Mouse (Mus musculus) intestine, embryonic 15.5 days (tissue): ENCODE measurements around the gene H1foo. TPM values are rescaled to one million over a fixed set of nuclear protein-coding genes. Genes with fewer than 3 reads are reported as not detected.

Experiments
- ATAC-seq: fragments of 200-750 bp; cut with Nextera tagmentation; 2 replicates; pipeline ENCODE4 v1.8.0; 2017; ENCODE audit warnings: moderate TSS enrichment, moderate library complexity
- H3K27ac ChIP-seq: fragments of 300-500 bp; sonication (generic); 2 replicates; pipeline ENCODE4 v1.5.1; 2015; ENCODE audit warnings: mild to moderate bottlenecking, inconsistent platforms
- H3K27me3 ChIP-seq: fragments of 300-500 bp; sonication (generic); replicated peaks from 2 replicates; pipeline ENCODE4 v1.6.1; 2015; ENCODE audit warnings: inconsistent platforms
- H3K36me3 ChIP-seq: fragments of 300-500 bp; sonication (generic); 2 replicates; pipeline ENCODE4 v1.6.1; 2015; ENCODE audit warnings: inconsistent platforms
- H3K4me1 ChIP-seq: fragments of 300-500 bp; sonication (generic); replicated peaks from 2 replicates; pipeline ENCODE4 v1.6.1; 2015; ENCODE audit warnings: inconsistent platforms
- H3K4me2 ChIP-seq: fragments of 300-500 bp; sonication (generic); replicated peaks from 2 replicates; pipeline ENCODE4 v1.6.1; 2015; ENCODE audit warnings: mild to moderate bottlenecking, inconsistent platforms
- H3K4me3 ChIP-seq: fragments of 300-500 bp; sonication (generic); replicated peaks from 2 replicates; pipeline ENCODE4 v1.5.1; 2015; ENCODE audit warnings: inconsistent platforms
- H3K9ac ChIP-seq: fragments of 300-500 bp; sonication (generic); 2 replicates; pipeline ENCODE4 v1.6.1; 2015; ENCODE audit warnings: inconsistent platforms
- H3K9me3 ChIP-seq: fragments of 300-500 bp; sonication (generic); 2 replicates; pipeline ENCODE4 v1.6.1; 2016; ENCODE audit warnings: inconsistent platforms
- WGBS: fragments of 180-500 bp; shearing (Covaris S2); methylation state at CpG from one replicate; pipeline ENCODE4 v1.1.7; 2015; 5-methylcytosine and 5-hydroxymethylcytosine counted together
- polyA plus RNA-seq: library from polyadenylated mRNA; unstranded; fragments of >200 nt; fragmentation: Nextera tagmentation; extraction: Ambion mirVana; gene quantifications from 2 replicates; pipeline ENCODE4 v1.2.1, GENCODE M21; 2015

H1foo gene
- polyA plus RNA-seq, 1 experiment from 2014 or later: not detected

GRCm38 (mm10) chr6:115955664-115956063 is 10.9 kb downstream of the H1foo start:
- H3K4me3 ChIP-seq: no peak overlapping the region
- ATAC-seq: no peak
- no peak overlapping the region for H3K9ac ChIP-seq
- no peak overlapping the region for H3K27ac ChIP-seq
- H3K4me2 ChIP-seq: no peak overlapping the region
- WGBS: 86% methylated on average over 11 of the region's 11 CpGs
- H3K4me1 ChIP-seq: peaks cover 39% of the 10 kb centered on the region
- H3K36me3 ChIP-seq: 0 out of 2 replicates have a peak, but pooled peaks cover 3% of the 10 kb centered on the region
- H3K9me3 ChIP-seq: no peaks in the 10 kb centered on the region
- no peaks in the 10 kb centered on the region for H3K27me3 ChIP-seq

GRCm38 (mm10) chr6:115956418-115956921 is 11.7 kb downstream of the H1foo start:
- no peak; the same call in 1 of the 2 replicates for ATAC-seq
- no peak overlapping the region for H3K4me3 ChIP-seq
- H3K4me1 ChIP-seq: peaks cover 39% of the 10 kb centered on the region
- H3K27ac ChIP-seq: peak overlapping the region; percentile 33
- H3K4me2 ChIP-seq: peak overlapping the region; percentile 19
- 53% methylated on average over 13 of the region's 13 CpGs for WGBS
- H3K9me3 ChIP-seq: no peaks in the 10 kb centered on the region
- no peaks in the 10 kb centered on the region for H3K27me3 ChIP-seq
- 0 out of 2 replicates have a peak, but pooled peaks cover 3% of the 10 kb centered on the region for H3K36me3 ChIP-seq
- H3K9ac ChIP-seq: no peak overlapping the region

GRCm38 (mm10) chr6:115956922-115957601 is 12.3 kb downstream of the H1foo start:
- H3K9ac ChIP-seq: no peak overlapping the region
- H3K4me3 ChIP-seq: no peak overlapping the region

GRCm38 (mm10) chr6:115957681-115958080 is 12.9 kb downstream of the H1foo start:
- 47% methylated on average over 6 of the region's 6 CpGs for WGBS
- Histone ChIP-seq H3K4me2 (no peak overlapping the region), H3K9me3 (no peaks in the 10 kb centered on the region), H3K27me3 (no peaks in the 10 kb centered on the region), H3K27ac (peak overlapping the region; percentile 33; the same call in 1 of the 2 replicates), H3K4me3 (no peak overlapping the region), H3K36me3 (peaks cover 3% of the 10 kb centered on the region; the same call in 1 of the 2 replicates), H3K4me1 (peaks cover 39% of the 10 kb centered on the region), H3K9ac (no peak overlapping the region)
- ATAC-seq: no peak

More at GRCm38 (mm10) chr6:115956922-115957601, 12.3 kb downstream of the H1foo start:
- no peaks in the 10 kb centered on the region for H3K27me3 ChIP-seq
- peaks cover 39% of the 10 kb centered on the region for H3K4me1 ChIP-seq
- 0 out of 2 replicates have a peak overlapping the region, but pooled peaks have one; percentile 19 for H3K4me2 ChIP-seq
- peak; percentile 75 for ATAC-seq
- H3K36me3 ChIP-seq: peaks cover 3% of the 10 kb centered on the region; the same call in 1 of the 2 replicates
- peak overlapping the region; percentile 33 for H3K27ac ChIP-seq
- WGBS: 43% methylated on average over 16 of the region's 16 CpGs
- H3K9me3 ChIP-seq: no peaks in the 10 kb centered on the region

GRCm38 (mm10) chr6:115958445-115958844 is 13.7 kb downstream of the H1foo start:
- WGBS: 87% methylated on average over 9 of the region's 9 CpGs
- Histone ChIP-seq H3K9me3 (no peaks in the 10 kb centered on the region), H3K36me3 (peaks cover 3% of the 10 kb centered on the region; the same call in 1 of the 2 replicates), H3K4me2 (no peak overlapping the region), H3K27me3 (no peaks in the 10 kb centered on the region), H3K27ac (no peak overlapping the region), H3K4me3 (no peak overlapping the region), H3K4me1 (peaks cover 39% of the 10 kb centered on the region), H3K9ac (no peak overlapping the region)
- no peak for ATAC-seq

- Histone ChIP-seq H3K36me3 (peaks cover 5% of the 10 kb centered on the region; the same call in 1 of the 2 replicates), H3K9ac (no peak overlapping the region), H3K9me3 (no peaks in the 10 kb centered on the region), H3K27me3 (no peaks in the 10 kb centered on the region), H3K4me3 (no peak overlapping the region), H3K4me2 (no peak overlapping the region), H3K27ac (0 out of 2 replicates have a peak overlapping the region, but pooled peaks have one; percentile 5), H3K4me1 (peaks cover 39% of the 10 kb centered on the region)
- ATAC-seq: no peak
- 59% methylated on average over 7 of the region's 7 CpGs for WGBS
Observed at GRCm38 (mm10) chr6:115959151-115959691, 14.5 kb downstream of the H1foo start.

- no peak overlapping the region for H3K4me3 ChIP-seq
- WGBS: 92% methylated on average over 19 of the region's 19 CpGs
- no peaks in the 10 kb centered on the region for H3K9me3 ChIP-seq
- H3K27me3 ChIP-seq: no peaks in the 10 kb centered on the region
- H3K9ac ChIP-seq: no peak overlapping the region
- H3K36me3 ChIP-seq: peaks cover 2% of the 10 kb centered on the region; the same call in 1 of the 2 replicates
- H3K27ac ChIP-seq: no peak overlapping the region
- ATAC-seq: no peak
- H3K4me2 ChIP-seq: no peak overlapping the region
- peaks cover 35% of the 10 kb centered on the region for H3K4me1 ChIP-seq
Observed at GRCm38 (mm10) chr6:115960322-115960721, 15.6 kb downstream of the H1foo start.

GRCm38 (mm10) chr6:115961743-115962142 is 17.0 kb downstream of the H1foo start:
- Histone ChIP-seq H3K4me3 (no peak overlapping the region), H3K36me3 (peaks cover 2% of the 10 kb centered on the region; the same call in 1 of the 2 replicates), H3K4me2 (no peak overlapping the region), H3K9me3 (no peaks in the 10 kb centered on the region), H3K27me3 (no peaks in the 10 kb centered on the region), H3K27ac (no peak overlapping the region), H3K4me1 (peaks cover 28% of the 10 kb centered on the region), H3K9ac (no peak overlapping the region)
- WGBS: 86% methylated on average over 3 of the region's 3 CpGs
- ATAC-seq: no peak

- no peak overlapping the region for H3K9ac ChIP-seq
- H3K9me3 ChIP-seq: no peaks in the 10 kb centered on the region
- no peak overlapping the region for H3K27ac ChIP-seq
- 50% methylated on average over 23 of the region's 23 CpGs for WGBS
- H3K4me2 ChIP-seq: no peak overlapping the region
- peaks cover 5% of the 10 kb centered on the region; the same call in 1 of the 2 replicates for H3K36me3 ChIP-seq
- peaks cover 20% of the 10 kb centered on the region for H3K4me1 ChIP-seq
- ATAC-seq: 0 out of 2 replicates have a peak, but pooled peaks have one; percentile 15
- H3K4me3 ChIP-seq: no peak overlapping the region
- H3K27me3 ChIP-seq: no peaks in the 10 kb centered on the region
Observed at GRCm38 (mm10) chr6:115962439-115963085, 17.8 kb downstream of the H1foo start.

- 77% methylated on average over 9 of the region's 9 CpGs for WGBS
- H3K4me2 ChIP-seq: no peak overlapping the region
- H3K9me3 ChIP-seq: no peaks in the 10 kb centered on the region
- no peak overlapping the region for H3K9ac ChIP-seq
- no peaks in the 10 kb centered on the region for H3K27me3 ChIP-seq
- no peak overlapping the region for H3K27ac ChIP-seq
- H3K4me3 ChIP-seq: no peak overlapping the region
- ATAC-seq: no peak
- peaks cover 12% of the 10 kb centered on the region for H3K4me1 ChIP-seq
- H3K36me3 ChIP-seq: peaks cover 10% of the 10 kb centered on the region
Observed at GRCm38 (mm10) chr6:115963656-115964055, 18.9 kb downstream of the H1foo start.

- Histone ChIP-seq H3K9ac (no peak overlapping the region), H3K4me2 (no peak overlapping the region), H3K9me3 (no peaks in the 10 kb centered on the region), H3K27me3 (no peaks in the 10 kb centered on the region), H3K4me1 (peaks cover 3% of the 10 kb centered on the region), H3K36me3 (peaks cover 10% of the 10 kb centered on the region), H3K27ac (no peak overlapping the region), H3K4me3 (no peak overlapping the region)
- 90% methylated on average over 19 of the region's 19 CpGs for WGBS
- no peak for ATAC-seq
Observed at GRCm38 (mm10) chr6:115966227-115966966, 21.7 kb downstream of the H1foo start.
